Mouse (Mus musculus) urinary bladder, adult 18-20 months (tissue): ENCODE measurements around the gene Tmem178b.

Experiments used
- DNase-seq, 2 experiments: peaks; one replicate each; pipeline ENCODE4 v3.0.0; 2022; ENCODE audit warnings: low spot score in 2 of 2, mixed read lengths in 2 of 2

Gene Tmem178b

GRCm38 (mm10) chr6:40078353-40078752, 205.3 kb downstream of the Tmem178b start:
- no peak for DNase-seq

GRCm38 (mm10) chr6:40083726-40084125, 210.7 kb downstream of the Tmem178b start:
- DNase-seq = no peak

GRCm38 (mm10) chr6:40091250-40091651, 218.2 kb downstream of the Tmem178b start:
- no peak for DNase-seq

GRCm38 (mm10) chr6:40098498-40098897, 225.4 kb downstream of the Tmem178b start:
- no peak for DNase-seq

GRCm38 (mm10) chr6:40101785-40102184, 228.7 kb downstream of the Tmem178b start:
- no peak for DNase-seq

GRCm38 (mm10) chr6:40102863-40103262, 229.8 kb downstream of the Tmem178b start:
- no peak for DNase-seq

GRCm38 (mm10) chr6:40110029-40110428, 237.0 kb downstream of the Tmem178b start:
- no peak for DNase-seq

GRCm38 (mm10) chr6:40110729-40111128, 237.7 kb downstream of the Tmem178b start:
- no peak for DNase-seq

- DNase-seq = no peak
Observed at GRCm38 (mm10) chr6:40112488-40112887, 239.4 kb downstream of the Tmem178b start.

GRCm38 (mm10) chr6:40116225-40116624, 243.2 kb downstream of the Tmem178b start:
- no peak for DNase-seq

- DNase-seq = no peak
Observed at GRCm38 (mm10) chr6:40120176-40120575, 247.1 kb downstream of the Tmem178b start.

- DNase-seq = no peak
Observed at GRCm38 (mm10) chr6:40121494-40121893, 248.4 kb downstream of the Tmem178b start.

GRCm38 (mm10) chr6:40123070-40123690, 250.1 kb downstream of the Tmem178b start:
- DNase-seq = peak in 1 of 2 experiments; percentile 1

GRCm38 (mm10) chr6:40123960-40124359, 250.9 kb downstream of the Tmem178b start:
- no peak for DNase-seq

- no peak for DNase-seq
Observed at GRCm38 (mm10) chr6:40128716-40129115, 255.6 kb downstream of the Tmem178b start.

- no peak for DNase-seq
Observed at GRCm38 (mm10) chr6:40131936-40132335, 258.9 kb downstream of the Tmem178b start.

- DNase-seq = no peak
Observed at GRCm38 (mm10) chr6:40133436-40133835, 260.4 kb downstream of the Tmem178b start.

- no peak for DNase-seq
Observed at GRCm38 (mm10) chr6:40135716-40136115, 262.6 kb downstream of the Tmem178b start.

- DNase-seq = no peak
Observed at GRCm38 (mm10) chr6:40137346-40137745, 264.3 kb downstream of the Tmem178b start.

- DNase-seq = no peak
Observed at GRCm38 (mm10) chr6:40137831-40138520, 264.9 kb downstream of the Tmem178b start.

GRCm38 (mm10) chr6:40142582-40142981, 269.5 kb downstream of the Tmem178b start:
- no peak for DNase-seq

- no peak for DNase-seq
Observed at GRCm38 (mm10) chr6:40144371-40144770, 271.3 kb downstream of the Tmem178b start.

GRCm38 (mm10) chr6:40145601-40146000, 272.5 kb downstream of the Tmem178b start:
- DNase-seq = no peak
